Mouse (Mus musculus) gastrocnemius, adult 2 months (tissue): ENCODE measurements at regions not wholly inside any gene's neighbourhood (a gene's known extent, or its start where the extent isn't known, plus 50 kb on each side); places are given as distances from the start of the nearest gene placed in this dataset.

Experiments
- DNase-seq: peaks from one replicate; pipeline ENCODE4 v3.0.0; 2022
- H3K27ac ChIP-seq: fragments of 200-600 bp; 2 replicates; pipeline ENCODE4 v1.8.1; 2022; ENCODE audit warnings: mild to moderate bottlenecking
- H3K4me3 ChIP-seq: fragments of 200-600 bp; 2 replicates; pipeline ENCODE4 v1.8.1; 2022; ENCODE audit warnings: mild to moderate bottlenecking, moderate library complexity
- CTCF ChIP-seq: fragments of 200-600 bp; IDR thresholded peaks from 2 replicates; pipeline ENCODE4 v1.8.1; 2022; ENCODE audit warnings: antibody characterized with exemption, mild to moderate bottlenecking, moderate library complexity
- intact Hi-C: fragments of 180-260 bp; cut with DNase I; formaldehyde crosslinking; loops from one replicate; pipeline ENCODE4 v1.15.1; 2025

- no peak overlapping the region for H3K4me3 ChIP-seq
- DNase-seq: no peak
- H3K27ac ChIP-seq: no peak overlapping the region
- no peak for TF ChIP-seq CTCF
- intact Hi-C loops: no loop called here
Measured at GRCm38 (mm10) chr10:44730721-44731120, 202.4 kb upstream of the Prdm1 start.

- H3K27ac ChIP-seq: no peak overlapping the region
- no peak for DNase-seq
- H3K4me3 ChIP-seq: no peak overlapping the region
- no peak for TF ChIP-seq CTCF
- intact Hi-C loops: no loop called here
Measured at GRCm38 (mm10) chr10:44728963-44729362, 200.7 kb upstream of the Prdm1 start.

GRCm38 (mm10) chr10:44724575-44724974 lies 196.3 kb upstream of the Prdm1 start:
- Histone ChIP-seq H3K27ac (no peak overlapping the region), H3K4me3 (no peak overlapping the region)
- no peak for TF ChIP-seq CTCF
- intact Hi-C loops: no loop called here
- no peak for DNase-seq

- no peak for DNase-seq
- intact Hi-C loops: no loop called here
- TF ChIP-seq CTCF: no peak
- H3K4me3 ChIP-seq: no peak overlapping the region
- no peak overlapping the region for H3K27ac ChIP-seq
Measured at GRCm38 (mm10) chr10:44723845-44724244, 195.5 kb upstream of the Prdm1 start.

GRCm38 (mm10) chr10:44723321-44723720 lies 195.0 kb upstream of the Prdm1 start:
- Histone ChIP-seq H3K4me3 (no peak overlapping the region), H3K27ac (no peak overlapping the region)
- DNase-seq: no peak
- TF ChIP-seq CTCF: no peak
- intact Hi-C loops: no loop called here

GRCm38 (mm10) chr10:44721670-44722069 lies 193.4 kb upstream of the Prdm1 start:
- TF ChIP-seq CTCF: no peak
- intact Hi-C loops: no loop called here
- no peak for DNase-seq
- no peak overlapping the region for H3K4me3 ChIP-seq
- no peak overlapping the region for H3K27ac ChIP-seq

- TF ChIP-seq CTCF: no peak
- intact Hi-C loops: no loop called here
- Histone ChIP-seq H3K27ac (no peak overlapping the region), H3K4me3 (no peak overlapping the region)
- no peak for DNase-seq
Measured at GRCm38 (mm10) chr10:44716612-44717011, 188.3 kb upstream of the Prdm1 start.

GRCm38 (mm10) chr10:44715902-44716301 lies 187.6 kb upstream of the Prdm1 start:
- DNase-seq: no peak
- H3K27ac ChIP-seq: no peak overlapping the region
- no peak for TF ChIP-seq CTCF
- intact Hi-C loops: no loop called here
- no peak overlapping the region for H3K4me3 ChIP-seq

- H3K27ac ChIP-seq: no peak overlapping the region
- no peak for DNase-seq
- no peak overlapping the region for H3K4me3 ChIP-seq
- intact Hi-C loops: no loop called here
- no peak for TF ChIP-seq CTCF
Measured at GRCm38 (mm10) chr10:44708830-44709229, 180.5 kb upstream of the Prdm1 start.

- no peak for DNase-seq
- no peak for TF ChIP-seq CTCF
- intact Hi-C loops: no loop called here
- Histone ChIP-seq H3K4me3 (no peak overlapping the region), H3K27ac (no peak overlapping the region)
Measured at GRCm38 (mm10) chr10:44704143-44704542, 175.8 kb upstream of the Prdm1 start.

- Histone ChIP-seq H3K4me3 (no peak overlapping the region), H3K27ac (no peak overlapping the region)
- intact Hi-C loops: no loop called here
- peak; percentile 25 for DNase-seq
- TF ChIP-seq CTCF: no peak
Measured at GRCm38 (mm10) chr10:44702108-44702507, 173.8 kb upstream of the Prdm1 start.

- intact Hi-C loops: no loop called here
- DNase-seq: no peak
Measured at GRCm38 (mm10) chr10:44699988-44700537, 171.8 kb upstream of the Prdm1 start.

GRCm38 (mm10) chr10:44697966-44698365 lies 169.7 kb upstream of the Prdm1 start:
- H3K27ac ChIP-seq: no peak overlapping the region
- H3K4me3 ChIP-seq: no peak overlapping the region
- intact Hi-C loops: no loop called here
- TF ChIP-seq CTCF: no peak
- no peak for DNase-seq

More at GRCm38 (mm10) chr10:44699988-44700537, 171.8 kb upstream of the Prdm1 start:
- H3K27ac ChIP-seq: no peak overlapping the region
- no peak for TF ChIP-seq CTCF
- H3K4me3 ChIP-seq: no peak overlapping the region

GRCm38 (mm10) chr10:44696973-44697372 lies 168.7 kb upstream of the Prdm1 start:
- Histone ChIP-seq H3K27ac (no peak overlapping the region), H3K4me3 (no peak overlapping the region)
- intact Hi-C loops: no loop called here
- no peak for TF ChIP-seq CTCF
- no peak for DNase-seq
